Mouse (Mus musculus) ES-Bruce4 (cell line): ENCODE measurements at regions not wholly inside any gene's neighbourhood (a gene's known extent, or its start where the extent isn't known, plus 50 kb on each side); places are given as distances from the start of the nearest gene placed in this dataset.

ENCODE experiments used
- EP300 ChIP-seq: IDR thresholded peaks from 2 replicates; pipeline ENCODE4 v1.6.1; 2011; ENCODE audit warnings: low read depth, low read length; ENCODE audit not compliant: insufficient read depth
- POLR2A ChIP-seq: IDR thresholded peaks from one replicate; pipeline ENCODE4 v1.8.1; 2011; ENCODE audit warnings: low read length; ENCODE audit not compliant: insufficient read depth

- TF ChIP-seq POLR2A (no peak), EP300 (no peak)
These were observed 440.8 kb upstream of the Tnp1 start for GRCm38 (mm10) chr1:73456359-73457062.
